Mouse (Mus musculus) MEL (cell line): ENCODE data around the gene Kcnk13. TPM values are rescaled to one million over a fixed set of nuclear protein-coding genes. Genes with fewer than 3 reads are reported as not detected.

Experiments
- DNase-seq: peaks from one replicate; pipeline ENCODE4 v3.0.0; 2011; ENCODE audit warnings: low read depth, low spot score
- H3K27ac ChIP-seq: 2 replicates; pipeline ENCODE4 v1.5.1; 2012; ENCODE audit warnings: low read depth, mild to moderate bottlenecking, control low read depth, low read length, moderate library complexity; ENCODE audit not compliant: control insufficient read depth
- H3K27me3 ChIP-seq, 2 experiments: fragments of 150-350 bp in 1 of 2; sonication (generic) in 1 of 2; 2 replicates each; pipeline ENCODE4 v1.6.1; 2012; ENCODE audit warnings: low read length in 2 of 2, mild to moderate bottlenecking in 2 of 2, improper control_type of control experiment in 1 of 2, moderate library complexity in 1 of 2; ENCODE audit not compliant: insufficient read depth in 2 of 2, control insufficient read depth in 1 of 2
- H3K36me3 ChIP-seq, 2 experiments: 2 replicates each; pipeline ENCODE4 v1.6.1; 2012 to 2014; ENCODE audit warnings: low read length in 2 of 2, improper control_type of control experiment in 1 of 2, inconsistent platforms in 1 of 2, mild to moderate bottlenecking in 1 of 2; ENCODE audit not compliant: insufficient read depth in 2 of 2, control insufficient read depth in 1 of 2
- H3K4me1 ChIP-seq, 2 experiments: fragments of 150-350 bp in 1 of 2; sonication (generic) in 1 of 2; 2 replicates each; pipeline ENCODE4 v1.6.1; 2012; ENCODE audit warnings: low read length in 2 of 2, improper control_type of control experiment in 1 of 2, mild to moderate bottlenecking in 1 of 2; ENCODE audit not compliant: insufficient read depth in 2 of 2, control insufficient read depth in 1 of 2
- H3K4me3 ChIP-seq, 2 experiments: fragments of 150-350 bp in 1 of 2; sonication (generic) in 1 of 2; 2 replicates each; pipeline ENCODE4 v1.5.1; 2012; ENCODE audit warnings: low read depth in 2 of 2, low read length in 2 of 2, mild to moderate bottlenecking in 2 of 2, moderate library complexity in 2 of 2, control low read depth in 1 of 2, improper control_type of control experiment in 1 of 2; ENCODE audit not compliant: control insufficient read depth in 1 of 2, insufficient read depth in 1 of 2
- H3K79me2 ChIP-seq: 2 replicates; pipeline ENCODE4 v1.6.1; 2012; ENCODE audit warnings: mild to moderate bottlenecking, low read length, moderate library complexity; ENCODE audit not compliant: control insufficient read depth, poor library complexity, insufficient read depth
- H3K9ac ChIP-seq: 2 replicates; pipeline ENCODE4 v1.6.1; 2012; ENCODE audit warnings: low read depth, mild to moderate bottlenecking, control low read depth, low read length, moderate library complexity; ENCODE audit not compliant: control insufficient read depth, poor library complexity, severe bottlenecking
- H3K9me3 ChIP-seq: fragments of 150-350 bp; sonication (generic); replicated peaks from 2 replicates; pipeline ENCODE4 v1.6.1; 2012; ENCODE audit warnings: mild to moderate bottlenecking, low read length, improper control_type of control experiment, moderate library complexity; ENCODE audit not compliant: insufficient read depth
- CHD2 ChIP-seq: IDR thresholded peaks from 2 replicates; pipeline ENCODE4 v1.6.1; 2011; ENCODE audit warnings: low read length, improper control_type of control experiment
- CTCF ChIP-seq, 3 experiments: IDR thresholded peaks in 2 of 3; conservative IDR thresholded peaks in 1 of 3; 2 replicates each; pipeline ENCODE4 v1.5.1; 2011 to 2012; ENCODE audit warnings: low read length in 3 of 3, low read depth in 2 of 3, mild to moderate bottlenecking in 2 of 3, improper control_type of control experiment in 1 of 3, inconsistent platforms in 1 of 3, mixed read lengths in 1 of 3, moderate library complexity in 1 of 3; ENCODE audit not compliant: control insufficient read depth in 1 of 3, insufficient read depth in 1 of 3, poor library complexity in 1 of 3, severe bottlenecking in 1 of 3
- ELF1 ChIP-seq: IDR thresholded peaks from 2 replicates; pipeline ENCODE4 v1.6.1; 2014; ENCODE audit warnings: low read depth, mild to moderate bottlenecking, inconsistent platforms, low read length, improper control_type of control experiment, moderate library complexity
- EP300 ChIP-seq, 2 experiments: IDR thresholded peaks; 2 replicates each; pipeline ENCODE4 v1.6.1; 2011; ENCODE audit warnings: improper control_type of control experiment in 2 of 2, low read length in 2 of 2, low read depth in 1 of 2, mild to moderate bottlenecking in 1 of 2
- GABPA ChIP-seq: IDR thresholded peaks from 2 replicates; pipeline ENCODE4 v1.6.1; 2012; ENCODE audit warnings: low read depth, mild to moderate bottlenecking, inconsistent platforms, low read length, improper control_type of control experiment, moderate library complexity
- HCFC1 ChIP-seq: IDR thresholded peaks from 2 replicates; pipeline ENCODE4 v1.6.1; 2012; ENCODE audit warnings: low read depth, mild to moderate bottlenecking, inconsistent platforms, low read length, improper control_type of control experiment, moderate library complexity
- JUND ChIP-seq: IDR thresholded peaks from 2 replicates; pipeline ENCODE4 v1.6.1; 2011; ENCODE audit warnings: low read depth, mild to moderate bottlenecking, improper control_type of control experiment, low read length
- KAT2A ChIP-seq: conservative IDR thresholded peaks from 2 replicates; pipeline ENCODE4 v1.6.1; 2012; ENCODE audit warnings: low read depth, low read length, improper control_type of control experiment, inconsistent platforms
- MAX ChIP-seq: IDR thresholded peaks from 2 replicates; pipeline ENCODE4 v1.6.1; 2011; ENCODE audit warnings: low read length, improper control_type of control experiment
- MEF2A ChIP-seq: IDR thresholded peaks from 2 replicates; pipeline ENCODE4 v1.6.1; 2014; ENCODE audit warnings: low read depth, mild to moderate bottlenecking, inconsistent platforms, low read length, improper control_type of control experiment; ENCODE audit not compliant: poor library complexity, insufficient replicate concordance, severe bottlenecking; ENCODE audit errors: extremely low read depth
- MYC ChIP-seq: IDR thresholded peaks from 2 replicates; pipeline ENCODE4 v1.6.1; 2011; ENCODE audit warnings: low read depth, mild to moderate bottlenecking, low read length, improper control_type of control experiment, moderate library complexity
- NELFE ChIP-seq: IDR thresholded peaks from 2 replicates; pipeline ENCODE4 v1.6.1; 2011; ENCODE audit warnings: low read depth, low read length, improper control_type of control experiment
- POLR2A ChIP-seq, 2 experiments: IDR thresholded peaks; 2 replicates each; pipeline ENCODE4 v1.6.1; 2011 to 2012; ENCODE audit warnings: low read length in 2 of 2, mild to moderate bottlenecking in 2 of 2, control low read depth in 1 of 2, improper control_type of control experiment in 1 of 2, low read depth in 1 of 2, moderate library complexity in 1 of 2; ENCODE audit not compliant: control insufficient read depth in 1 of 2, insufficient read depth in 1 of 2, poor library complexity in 1 of 2
- POLR2AphosphoS2 ChIP-seq: IDR thresholded peaks from 2 replicates; pipeline ENCODE4 v1.6.1; 2011; ENCODE audit warnings: low read length, improper control_type of control experiment
- POLR2AphosphoS5 ChIP-seq: IDR thresholded peaks from 2 replicates; pipeline ENCODE4 v1.6.1; 2012; ENCODE audit warnings: low read depth, borderline replicate concordance, mild to moderate bottlenecking, inconsistent platforms, low read length, moderate library complexity, mixed read lengths
- SIN3A ChIP-seq: IDR thresholded peaks from 2 replicates; pipeline ENCODE4 v1.6.1; 2012; ENCODE audit warnings: low read length, improper control_type of control experiment, inconsistent platforms
- TBP ChIP-seq: IDR thresholded peaks from 2 replicates; pipeline ENCODE4 v1.8.0; 2011; ENCODE audit warnings: low read depth, low read length, improper control_type of control experiment
- UBTF ChIP-seq: IDR thresholded peaks from 2 replicates; pipeline ENCODE4 v1.6.1; 2012; ENCODE audit warnings: low read depth, mild to moderate bottlenecking, inconsistent platforms, low read length, improper control_type of control experiment, moderate library complexity, borderline replicate concordance; ENCODE audit not compliant: insufficient read depth
- USF1 ChIP-seq: IDR thresholded peaks from 2 replicates; pipeline ENCODE4 v1.6.1; 2014; ENCODE audit warnings: low read depth, mild to moderate bottlenecking, inconsistent platforms, low read length, improper control_type of control experiment, moderate library complexity
- ZMIZ1 ChIP-seq: IDR thresholded peaks from 2 replicates; pipeline ENCODE4 v1.6.1; 2012; ENCODE audit warnings: low read depth, mild to moderate bottlenecking, inconsistent platforms, low read length, improper control_type of control experiment, moderate library complexity
- polyA plus RNA-seq, 2 experiments: library from polyadenylated mRNA; stranded (reverse) in 1 of 2; unstranded in 1 of 2; fragments of >175 nt in 1 of 2; fragments of >200 nt in 1 of 2; gene quantifications; 2 replicates each; pipeline versions ENCODE4 v1.2.1 to v1.2.4; 2012; ENCODE audit warnings: low replicate concordance in 2 of 2, low read depth in 1 of 2; ENCODE audit not compliant: insufficient read length in 2 of 2, insufficient read depth in 1 of 2, missing spikeins in 1 of 2
- total RNA-seq: library from RNA; depleted of rRNA; stranded (reverse); fragments of 300-350 nt; gene quantifications from 2 replicates; pipeline ENCODE4 v1.2.3, GENCODE M21; 2012

The Kcnk13 gene
- total and polyA plus RNA-seq, 3 experiments: not detected

GRCm38 (mm10) chr12:100023821-100024365 is 59.6 kb downstream of the Kcnk13 start:
- Histone ChIP-seq H3K27ac (no peak overlapping the region), H3K9ac (no peak overlapping the region), H3K36me3 (peaks cover 0 to 5% of the 10 kb centered on the region in 2 experiments; a peak in 2 of 4 replicates), H3K27me3 (peaks cover 3 to 6% of the 10 kb centered on the region in 2 experiments), H3K9me3 (no peaks in the 10 kb centered on the region), H3K79me2 (no peaks in the 10 kb centered on the region), H3K4me1 (peaks cover 0 to 10% of the 10 kb centered on the region in 2 experiments; a peak in 2 of 4 replicates), H3K4me3 (no peak overlapping the region)
- no peak for DNase-seq
- no peak for TF ChIP-seq POLR2AphosphoS2
- TF ChIP-seq SIN3A: no peak
- TF ChIP-seq TBP: no peak
- TF ChIP-seq GABPA: no peak
- TF ChIP-seq EP300 (IDR thresholded peaks at IDR 0.05; ENCODE audit: low read depth in 1 of 2, low read length in 2 of 2): no peak
- TF ChIP-seq UBTF: no peak
- no peak for TF ChIP-seq MYC
- no peak for TF ChIP-seq USF1
- no peak for TF ChIP-seq HCFC1
- no peak for TF ChIP-seq NELFE
- TF ChIP-seq MAX: no peak
- TF ChIP-seq CTCF (IDR thresholded peaks at IDR 0.05 in 2 of 3, conservative IDR thresholded peaks at IDR 0.05 in 1 of 3; ENCODE audit: control insufficient read depth in 1 of 3, insufficient read depth in 1 of 3, low read depth in 2 of 3, low read length in 3 of 3, poor library complexity in 1 of 3, severe bottlenecking in 1 of 3): no peak
- TF ChIP-seq POLR2A (IDR thresholded peaks at IDR 0.05; ENCODE audit: control insufficient read depth in 1 of 2, insufficient read depth in 1 of 2, low read depth in 1 of 2, low read length in 2 of 2, poor library complexity in 1 of 2): no peak
- TF ChIP-seq JUND: no peak
- no peak for TF ChIP-seq KAT2A
- TF ChIP-seq ELF1: no peak
- TF ChIP-seq CHD2: no peak
- no peak for TF ChIP-seq MEF2A
- TF ChIP-seq POLR2AphosphoS5: no peak
- no peak for TF ChIP-seq ZMIZ1

DNA sequence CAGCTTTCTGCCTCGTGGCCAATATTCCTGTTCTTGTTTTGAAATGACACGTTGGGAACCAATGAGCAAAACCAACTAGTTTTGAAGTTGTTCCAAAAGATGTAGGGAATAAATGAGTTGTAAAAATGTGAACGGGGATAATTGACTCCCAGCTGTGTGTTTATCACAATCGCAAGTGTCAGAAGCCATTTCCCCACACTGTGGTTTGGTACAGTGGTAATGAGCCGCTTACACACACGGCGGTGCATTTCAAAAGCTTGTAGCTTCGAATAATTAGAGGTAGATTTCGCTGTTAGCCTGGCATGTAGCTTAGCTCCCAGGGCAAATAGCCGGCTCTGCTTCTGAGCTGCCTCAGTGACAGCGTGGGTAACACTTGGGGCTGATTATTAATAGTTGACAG is 61.4 kb downstream of the Kcnk13 start:
- Histone ChIP-seq H3K27ac (no peak overlapping the region), H3K36me3 (peaks cover 0 to 5% of the 10 kb centered on the region in 2 experiments; a peak in 2 of 4 replicates), H3K4me1 (peaks cover 0 to 10% of the 10 kb centered on the region in 2 experiments; a peak in 2 of 4 replicates), H3K79me2 (no peaks in the 10 kb centered on the region), H3K4me3 (no peak overlapping the region), H3K27me3 (peaks cover 3 to 6% of the 10 kb centered on the region in 2 experiments), H3K9ac (no peak overlapping the region), H3K9me3 (no peaks in the 10 kb centered on the region)
- no peak for TF ChIP-seq SIN3A
- DNase-seq: no peak
